Mouse (Mus musculus) B cell, adult 2 months (primary cell): ENCODE data around the gene Kalrn.

Source experiments
- DNase-seq, 2 experiments: peaks; one replicate each; pipeline ENCODE4 v3.0.0; 2022

The Kalrn gene

DNA sequence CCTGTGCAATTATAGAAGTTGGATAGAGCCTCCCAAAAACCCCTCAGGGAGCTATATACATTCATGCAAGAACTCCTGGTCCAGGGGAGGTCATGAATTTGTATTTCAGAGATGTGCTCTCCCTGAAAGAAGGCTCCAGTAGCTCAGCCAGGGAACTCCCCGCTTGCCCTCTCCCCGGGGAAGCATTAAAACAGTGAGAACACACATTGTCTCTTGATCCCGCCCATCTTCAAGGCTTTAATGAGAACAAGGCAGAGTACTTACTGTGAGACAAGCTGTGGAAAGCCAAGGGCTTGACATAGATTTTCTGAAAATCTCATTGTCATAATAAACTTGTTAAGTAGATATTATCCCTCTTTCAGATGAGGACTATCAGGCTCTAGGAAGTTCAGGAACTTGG is 155.4 kb downstream of the Kalrn start:
- DNase-seq: no peak

DNA sequence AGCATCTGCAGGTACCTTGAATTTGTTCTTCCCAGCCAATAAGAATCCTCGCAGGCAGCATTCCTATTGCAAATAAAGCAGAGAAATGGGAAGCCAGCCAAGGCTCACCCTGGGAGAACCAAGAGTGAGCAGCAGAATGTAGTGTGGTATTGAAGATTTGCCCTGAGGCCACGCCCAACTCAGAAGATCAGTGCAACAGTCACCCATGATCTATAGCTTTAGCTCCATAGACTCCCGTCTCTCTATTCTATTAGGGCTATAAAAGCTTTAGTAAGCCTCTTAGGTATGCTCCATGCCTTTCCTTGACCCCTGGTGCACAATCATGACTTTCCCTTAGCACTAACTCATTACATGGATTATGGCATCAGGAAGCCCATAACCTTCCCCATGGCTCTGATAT is 155.9 kb downstream of the Kalrn start:
- no peak for DNase-seq

GRCm38 (mm10) chr16:34414581-34414980 is 158.8 kb downstream of the Kalrn start:
- DNase-seq: no peak

GRCm38 (mm10) chr16:34413868-34414333 is 159.4 kb downstream of the Kalrn start:
- no peak for DNase-seq

GRCm38 (mm10) chr16:34407036-34407435 is 166.3 kb downstream of the Kalrn start:
- no peak for DNase-seq

DNA sequence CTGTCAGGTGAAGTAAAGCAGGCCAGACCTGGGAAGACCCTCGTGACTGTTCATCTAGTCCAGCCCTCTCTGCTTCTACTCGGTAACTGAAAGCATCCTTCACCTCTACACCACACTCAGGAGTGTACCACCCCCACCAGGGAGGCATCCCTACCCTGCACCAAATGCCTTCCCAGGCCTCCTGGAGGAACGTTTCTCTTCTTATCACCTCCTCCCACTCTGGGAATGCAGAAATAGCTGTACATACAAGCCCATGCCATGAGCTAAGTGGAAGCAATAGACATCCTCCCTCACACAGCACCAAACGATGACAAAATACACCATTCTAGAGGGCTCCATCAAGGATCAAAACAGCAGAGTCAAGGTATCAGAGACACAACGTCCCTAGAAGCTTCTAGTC is 168.2 kb downstream of the Kalrn start:
- no peak for DNase-seq

- DNase-seq: no peak
These were observed 172.1 kb downstream of the Kalrn start for GRCm38 (mm10) chr16:34401216-34401615.

DNA sequence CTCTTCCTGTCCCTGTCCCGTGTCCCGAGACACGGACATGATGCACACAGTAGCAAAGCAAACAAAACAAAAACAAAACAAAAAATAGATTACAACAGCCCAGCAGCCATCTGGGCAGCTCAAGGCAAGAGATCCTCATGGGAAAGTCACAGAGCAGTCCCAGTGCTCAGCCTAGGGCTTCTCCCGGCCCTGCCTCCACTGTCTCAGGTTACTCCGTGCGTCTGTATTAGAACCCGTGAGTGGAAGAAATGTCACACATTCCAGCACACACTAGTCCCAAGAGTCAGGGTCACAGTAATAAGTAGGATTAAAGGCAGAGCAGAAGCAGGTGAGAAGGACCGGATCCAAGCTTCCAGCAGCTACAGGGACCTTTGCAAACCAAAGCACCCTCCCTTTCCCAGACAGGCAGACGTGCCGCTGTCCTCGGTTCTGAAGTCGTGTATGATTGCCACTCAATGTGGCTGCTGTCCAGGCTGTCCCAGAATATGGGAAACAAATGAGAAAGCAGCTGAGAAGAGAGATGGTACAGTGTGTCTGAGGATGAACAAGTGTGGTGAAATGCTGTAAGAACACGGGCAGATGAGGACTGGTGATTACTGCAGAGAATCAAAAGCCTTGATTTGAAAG is 173.1 kb downstream of the Kalrn start:
- DNase-seq: no peak

- DNase-seq: no peak
These were observed 178.0 kb downstream of the Kalrn start for GRCm38 (mm10) chr16:34395221-34395811.

DNA sequence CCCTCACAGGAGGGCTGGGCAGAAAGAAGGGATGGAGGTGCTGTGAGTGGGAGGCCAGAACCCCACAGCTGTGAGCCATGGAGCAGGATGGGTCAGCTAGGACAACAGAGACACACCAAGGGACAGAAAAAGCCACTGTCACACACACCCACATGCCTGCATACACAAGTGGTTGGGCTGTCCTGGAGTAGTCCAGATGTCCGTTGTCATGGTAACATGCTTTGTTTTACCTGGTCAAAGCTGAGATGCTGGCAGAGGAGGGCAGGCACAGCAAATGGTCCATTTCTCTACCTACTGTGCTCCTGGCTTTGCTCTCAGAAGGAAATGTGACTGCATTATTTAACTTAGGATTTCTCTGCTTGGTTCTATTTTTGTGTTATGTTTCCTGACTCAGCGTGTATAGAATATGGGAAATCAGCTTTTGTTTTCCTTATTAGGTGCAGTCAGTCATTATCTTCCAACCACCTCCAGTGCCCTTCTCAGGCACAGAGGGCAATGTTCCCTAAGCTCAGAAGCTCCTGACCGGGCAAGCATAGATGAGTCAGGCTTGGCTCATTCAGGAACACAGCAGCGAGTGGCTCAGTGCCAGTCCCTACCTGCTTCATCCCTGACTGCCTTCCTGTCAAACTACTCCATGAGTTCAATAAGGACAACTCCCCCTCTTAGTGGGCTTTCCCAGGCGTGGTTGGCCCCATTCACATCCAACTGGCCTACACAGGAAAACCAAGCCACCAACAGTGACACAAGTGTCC is 183.6 kb downstream of the Kalrn start:
- DNase-seq: no peak

GRCm38 (mm10) chr16:34388871-34389270 is 184.5 kb downstream of the Kalrn start:
- no peak for DNase-seq

- no peak for DNase-seq
These were observed 188.3 kb downstream of the Kalrn start for GRCm38 (mm10) chr16:34385065-34385464.

DNA sequence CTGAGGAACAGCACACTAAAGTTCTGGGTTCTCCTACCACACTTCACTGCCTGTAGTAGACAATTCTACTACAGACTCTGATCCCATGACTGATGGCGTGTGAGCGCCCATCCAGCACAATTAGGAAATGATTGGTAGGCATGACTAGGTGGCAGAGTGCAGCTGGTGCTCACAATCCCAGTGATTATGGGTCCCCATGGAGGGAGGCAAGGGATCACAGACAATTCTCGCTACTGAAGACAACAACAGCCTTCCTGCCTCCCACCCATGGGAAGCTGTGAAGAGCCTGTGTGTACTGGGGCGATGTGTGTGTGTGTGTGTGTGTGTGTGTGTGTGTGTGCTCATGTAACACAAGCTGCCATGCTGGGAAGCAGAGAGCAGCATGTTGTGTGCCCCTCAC is 190.3 kb downstream of the Kalrn start:
- no peak for DNase-seq

DNA sequence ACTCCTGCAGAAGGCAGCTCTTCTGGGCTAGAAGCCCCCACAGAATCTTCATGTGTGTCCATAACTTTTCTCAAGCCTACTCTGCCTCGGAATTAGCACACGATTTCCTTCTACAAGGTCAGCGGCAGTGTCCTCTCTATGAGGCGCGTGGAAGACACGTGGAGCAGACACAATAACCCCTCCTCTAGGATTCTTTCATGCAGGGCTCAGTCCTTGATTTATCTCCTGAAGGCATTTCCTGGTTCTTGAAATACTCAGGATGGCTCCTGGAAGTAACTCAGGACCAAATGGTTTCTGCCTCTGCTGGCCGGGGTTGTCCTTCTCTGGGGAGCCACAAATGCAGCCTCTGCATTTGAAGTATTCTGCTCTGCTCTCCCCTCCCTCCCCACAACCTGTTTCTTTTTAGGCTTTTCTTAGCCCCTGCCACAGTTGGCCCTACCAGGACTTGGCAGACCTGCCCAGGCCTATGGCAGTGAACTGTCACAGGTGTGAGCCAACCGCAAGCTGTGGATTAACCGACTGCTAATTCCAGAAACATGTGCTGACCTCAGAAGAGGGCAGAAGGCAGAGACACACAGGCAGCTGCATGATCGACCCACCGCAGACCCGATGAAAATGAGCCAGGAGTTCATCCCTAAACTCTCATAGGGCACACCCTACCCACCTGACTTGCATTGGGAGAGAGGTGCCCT is 197.0 kb downstream of the Kalrn start:
- DNase-seq: no peak

DNA sequence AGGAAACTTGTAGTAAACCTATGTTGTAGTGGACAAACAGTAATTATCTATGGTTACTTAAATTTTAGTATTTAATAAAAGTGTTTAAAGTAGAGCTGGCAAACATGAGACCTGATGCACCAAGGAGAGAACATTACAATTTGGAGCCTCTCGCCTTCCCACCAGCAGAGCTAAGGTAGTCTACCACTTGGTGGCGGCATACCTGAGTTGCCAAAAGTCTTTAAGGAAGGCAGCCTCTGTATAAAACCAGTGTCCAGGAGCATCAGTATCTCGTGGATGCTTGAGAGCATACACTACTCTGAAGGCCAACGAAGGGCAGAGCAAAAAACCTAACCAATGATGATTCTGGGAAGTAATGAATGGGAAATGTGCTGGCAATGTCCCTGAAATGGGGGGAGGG is 199.8 kb downstream of the Kalrn start:
- DNase-seq: no peak

DNA sequence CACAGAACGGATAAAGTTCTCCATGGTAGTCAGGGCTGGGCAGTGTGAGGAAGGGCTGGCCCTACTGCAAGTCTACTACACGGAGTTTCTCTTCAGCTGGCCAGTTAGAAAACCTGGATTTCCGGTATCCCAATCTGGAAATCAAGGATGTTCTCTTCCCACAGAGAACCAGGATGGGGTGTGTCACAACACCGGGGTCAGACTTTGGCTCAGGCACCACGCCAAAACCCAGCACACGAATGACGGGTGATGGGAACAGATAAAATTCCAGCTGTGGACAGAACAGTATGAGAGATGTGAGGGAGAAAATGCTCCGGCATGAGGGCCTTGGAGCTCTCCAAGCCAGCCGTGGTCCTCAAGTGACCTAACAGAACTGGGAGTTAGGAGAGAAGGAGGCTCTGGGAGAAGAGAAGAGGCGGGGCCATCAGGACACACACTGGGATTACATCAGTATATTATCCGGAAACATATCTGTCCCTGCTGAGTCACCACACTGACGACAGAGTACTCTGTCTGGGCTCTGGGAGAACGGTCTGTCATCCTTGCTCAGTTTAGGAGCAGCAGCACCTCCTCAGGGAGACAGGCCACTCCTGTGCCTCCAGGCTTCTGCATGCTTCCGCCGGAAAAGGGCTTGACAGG is 201.1 kb downstream of the Kalrn start:
- DNase-seq: no peak

GRCm38 (mm10) chr16:34359206-34359605 is 214.1 kb downstream of the Kalrn start:
- DNase-seq: no peak

GRCm38 (mm10) chr16:34355547-34355946 is 217.8 kb downstream of the Kalrn start:
- no peak for DNase-seq

- DNase-seq: no peak
These were observed 219.3 kb downstream of the Kalrn start for GRCm38 (mm10) chr16:34354042-34354441.

DNA sequence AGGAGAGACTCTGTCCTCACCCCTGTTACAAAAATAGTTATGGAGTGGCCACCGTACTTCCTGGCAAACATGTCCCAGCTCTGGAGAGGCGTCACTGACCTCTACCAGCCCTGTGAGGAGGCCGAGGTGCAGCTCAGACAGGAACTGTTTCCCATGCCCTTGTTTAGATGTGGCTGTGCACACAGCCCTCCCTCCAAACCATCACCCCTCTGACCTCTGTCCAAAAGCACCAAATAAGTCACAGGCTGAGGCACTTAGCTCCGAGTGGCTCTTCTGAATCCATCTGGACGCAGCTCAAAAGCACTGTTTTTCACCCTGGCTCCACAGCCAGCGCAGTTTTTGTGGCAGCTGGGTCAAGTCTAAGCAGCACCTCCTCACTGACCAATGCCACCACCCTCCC is 220.6 kb downstream of the Kalrn start:
- no peak for DNase-seq

DNA sequence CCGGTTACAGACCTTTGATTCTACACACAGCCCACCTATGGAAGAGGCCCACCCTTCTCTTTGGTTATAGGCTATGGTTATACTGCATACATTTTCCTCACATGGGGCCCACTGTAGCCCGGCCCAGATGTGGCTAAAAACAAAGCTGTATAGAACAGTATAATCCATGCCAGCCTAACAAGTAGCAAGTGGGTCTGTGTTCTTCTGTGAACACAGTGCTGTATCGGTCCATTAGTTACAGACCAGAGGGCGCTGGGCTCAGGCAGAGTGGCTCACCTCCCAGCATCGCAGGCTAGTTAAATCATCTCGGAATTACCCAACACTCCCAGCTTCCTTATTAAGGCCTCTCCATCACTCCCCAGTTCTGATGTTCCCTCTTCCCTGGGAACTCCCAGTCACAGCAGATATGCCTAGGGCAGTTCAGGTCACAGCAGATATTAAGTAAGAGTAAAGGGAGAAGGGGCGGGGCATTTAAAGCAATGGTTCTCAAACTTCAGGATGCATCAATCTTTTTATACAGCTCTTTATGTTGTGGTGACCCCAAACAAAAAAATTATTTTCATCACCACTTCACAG is 221.7 kb downstream of the Kalrn start:
- DNase-seq: no peak

DNA sequence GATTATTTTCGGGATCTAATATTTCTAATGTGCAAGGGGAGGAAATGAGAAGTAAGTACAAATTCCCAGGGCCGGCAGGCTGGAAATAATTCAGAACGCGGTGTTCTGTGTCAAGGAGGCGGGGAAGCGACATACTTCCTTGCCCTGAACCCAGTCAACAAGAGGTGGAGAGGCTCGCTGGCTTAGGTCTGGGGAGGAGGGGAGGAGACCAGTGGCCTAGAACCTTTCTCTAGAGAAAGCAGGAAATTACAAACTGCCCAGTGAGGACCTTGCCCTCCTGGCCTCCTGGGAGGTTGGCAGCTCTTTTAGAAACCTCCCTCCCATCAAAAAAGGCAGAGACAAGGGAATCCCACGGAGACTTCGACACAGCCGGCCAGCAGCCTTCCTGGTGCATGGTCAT is 225.8 kb downstream of the Kalrn start:
- no peak for DNase-seq
